ENCODE assay signal across 18 mouse cellular contexts in the genomic region with DNA sequence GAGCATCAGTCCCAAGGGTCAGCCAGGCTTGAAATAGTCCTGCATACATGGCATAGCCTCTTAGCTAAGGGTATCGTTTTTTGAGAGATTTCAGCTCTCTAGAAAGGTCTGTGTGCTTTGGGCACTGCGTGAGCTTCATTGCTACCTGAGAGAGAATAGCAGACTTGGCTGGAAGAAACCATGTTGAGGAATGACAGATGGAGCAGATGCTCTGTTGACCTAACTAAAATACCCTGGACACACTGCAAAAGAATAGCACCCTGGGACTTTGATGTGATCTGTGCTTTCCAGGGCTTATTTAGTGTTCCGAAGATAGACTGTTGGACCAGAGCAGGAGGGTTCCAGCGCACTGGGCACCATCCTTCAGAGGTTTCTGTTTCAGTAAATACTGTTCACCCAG. TPM values are rescaled to one million over a fixed set of nuclear protein-coding genes. Genes with fewer than 3 reads are reported as not detected.
DNase-seq lines count a peak whose midpoint lies in the region; ATAC-seq lines count a peak whose summit lies in the region.
"Had no signal": no experiment of that assay in that cellular context is flagged by ENCODE, and none has a peak within 500 bp of the region (broad histone marks: within the 10 kb centered on the region; RNA-seq: fewer than 3 reads in every experiment).

No protein-coding gene starts in this region.

- ATAC-seq in cerebellum, adult (ENCODE audit: insufficient number of reproducible peaks, low FRiP score, low TSS enrichment): peak; percentile 94
- ATAC-seq in megakaryocyte progenitor cell, adult 5-6 weeks (replicated peaks; ENCODE audit: poor library complexity): no peak
- ATAC-seq: CD4-positive, CD25-positive, alpha-beta regulatory T cell, adult 4 months; forebrain, embryonic 13.5 days; forebrain, postnatal 0 days; intestine, embryonic 16.5 days had no signal

- no peak for DNase-seq in cerebellum, postnatal 4 days (ENCODE audit: low spot score in 2 of 2)
- peak; percentile 14 for DNase-seq in cerebellum, adult 11-12 months
- peak; percentile 42 for DNase-seq in cerebellum, adult 9-10 months
- peak; percentile 18 to 35 for DNase-seq in cerebellum, postnatal 25 days
- no peak for DNase-seq in kidney, postnatal 4 days
- no peak for DNase-seq in right cerebral cortex, postnatal 14 days
- DNase-seq: adrenal gland, adult 8-10 months; adrenal gland, postnatal 36 days; B cell, adult 2 months; forebrain, postnatal 0 days; gastrocnemius, adult 2 months; gastrocnemius, postnatal 25 days; heart, postnatal 4 days had no signal

RNA-seq across cellular contexts. Expression of a gene that starts 29.1 kb away (rescaled TPM):
- total RNA-seq in megakaryocyte progenitor cell, adult 5-6 weeks (2015): 10.9 and 17.4 TPM in 2 replicates
- 18.1 and 23.9 TPM in 2 replicates for total RNA-seq in megakaryocyte progenitor cell, adult 5-6 weeks (2017)

Comparison
In these comparisons a context has a peak if more than half of its experiments do, and no peak if none do; other contexts are left out.
1. DNase-seq: peak in cerebellum, adult 11-12 months (single experiment), cerebellum, adult 9-10 months (single experiment) and cerebellum, postnatal 25 days (2 of 2); none in cerebellum, postnatal 4 days (0 of 2), kidney, postnatal 4 days (0 of 2) and right cerebral cortex, postnatal 14 days (single experiment).